Mouse (Mus musculus) stomach, embryonic 16.5 days (tissue): Measurements from ENCODE around the gene Vwce. TPM values are rescaled to one million over a fixed set of nuclear protein-coding genes. Genes with fewer than 3 reads are reported as not detected.

Experiments used
- ATAC-seq: fragments of 200-750 bp; cut with Nextera tagmentation; 2 replicates; pipeline ENCODE4 v1.8.0; 2017; ENCODE audit warnings: moderate number of reproducible peaks, moderate TSS enrichment; ENCODE audit not compliant: insufficient read depth, low FRiP score
- H3K27ac ChIP-seq: fragments of 300-500 bp; sonication (generic); 2 replicates; pipeline ENCODE4 v1.5.1; 2014; ENCODE audit warnings: low read length
- H3K27me3 ChIP-seq: fragments of 300-500 bp; sonication (generic); 2 replicates; pipeline ENCODE4 v1.6.1; 2014; ENCODE audit warnings: low read length, control low read depth, mixed read lengths; ENCODE audit not compliant: control insufficient read depth, insufficient read depth
- H3K36me3 ChIP-seq: fragments of 300-500 bp; sonication (generic); 2 replicates; pipeline ENCODE4 v1.6.1; 2014; ENCODE audit warnings: low read length; ENCODE audit not compliant: control insufficient read depth, insufficient read depth
- H3K4me1 ChIP-seq: fragments of 300-500 bp; sonication (generic); 2 replicates; pipeline ENCODE4 v1.6.1; 2014; ENCODE audit warnings: low read length, control low read depth, mixed read lengths; ENCODE audit not compliant: control insufficient read depth, insufficient read depth
- H3K4me2 ChIP-seq: fragments of 300-500 bp; sonication (generic); 2 replicates; pipeline ENCODE4 v1.6.1; 2014; ENCODE audit warnings: low read depth, low read length, mixed read lengths
- H3K4me3 ChIP-seq: fragments of 300-500 bp; sonication (generic); replicated peaks from 2 replicates; pipeline ENCODE4 v1.5.1; 2014; ENCODE audit warnings: mild to moderate bottlenecking, low read length
- H3K9ac ChIP-seq: fragments of 300-500 bp; sonication (generic); 2 replicates; pipeline ENCODE4 v1.6.1; 2014; ENCODE audit warnings: low read length
- H3K9me3 ChIP-seq: fragments of 300-500 bp; sonication (generic); replicated peaks from 2 replicates; pipeline ENCODE4 v1.6.1; 2016; ENCODE audit warnings: low read length, control low read depth; ENCODE audit not compliant: control insufficient read depth
- WGBS: fragments of 180-500 bp; shearing (Covaris S2); extraction: QIAGEN DNeasy Blood & Tissue Kit; methylation state at CpG from one replicate; pipeline ENCODE4 v1.1.7; 2014; 5-methylcytosine and 5-hydroxymethylcytosine counted together
- polyA plus RNA-seq: library from polyadenylated mRNA; unstranded; fragments of >200 nt; fragmentation: Nextera tagmentation; extraction: Ambion mirVana; gene quantifications from 2 replicates; pipeline ENCODE4 v1.2.1, GENCODE M21; 2015

Vwce gene
- polyA plus RNA-seq, 1 experiment from 2014 or later, result 2.0 TPM

- Histone ChIP-seq H3K27ac (peak overlapping the region; percentile 11; the same call in 1 of the 2 replicates), H3K4me1 (no peaks in the 10 kb centered on the region), H3K27me3 (no peaks in the 10 kb centered on the region), H3K9me3 (no peaks in the 10 kb centered on the region), H3K36me3 (no peaks in the 10 kb centered on the region), H3K9ac (no peak overlapping the region), H3K4me3 (no peak overlapping the region), H3K4me2 (no peak overlapping the region)
- no peak for ATAC-seq
- whole genome bisulfite sequencing, result 68% methylated on average over 1 of the region's 1 CpGs
These were observed 44.7 kb downstream of the Vwce start for GRCm38 (mm10) chr19:10678772-10679067.

GRCm38 (mm10) chr19:10681571-10681970 lies 47.6 kb downstream of the Vwce start:
- no peak overlapping the region for H3K4me2 ChIP-seq
- WGBS, result 51% methylated on average over 4 of the region's 4 CpGs

GRCm38 (mm10) chr19:10685081-10685480 lies 51.1 kb downstream of the Vwce start:
- no peaks in the 10 kb centered on the region for H3K27me3 ChIP-seq

More at GRCm38 (mm10) chr19:10681571-10681970, 47.6 kb downstream of the Vwce start:
- Histone ChIP-seq H3K27me3 (no peaks in the 10 kb centered on the region), H3K4me3 (no peak overlapping the region), H3K27ac (no peak overlapping the region), H3K4me1 (no peaks in the 10 kb centered on the region), H3K36me3 (no peaks in the 10 kb centered on the region), H3K9ac (no peak overlapping the region), H3K9me3 (no peaks in the 10 kb centered on the region)
- ATAC-seq, result no peak

GRCm38 (mm10) chr19:10685727-10686126 lies 51.7 kb downstream of the Vwce start:
- H3K27ac ChIP-seq, result peak overlapping the region; percentile 43; the same call in 1 of the 2 replicates
- peaks cover 18% of the 10 kb centered on the region for H3K4me1 ChIP-seq
- 55% methylated on average over 2 of the region's 2 CpGs for WGBS
- H3K9me3 ChIP-seq, result no peaks in the 10 kb centered on the region
- no peak overlapping the region for H3K9ac ChIP-seq
- H3K4me3 ChIP-seq, result no peak overlapping the region
- no peaks in the 10 kb centered on the region for H3K27me3 ChIP-seq
- H3K4me2 ChIP-seq, result no peak overlapping the region
- ATAC-seq, result peak; percentile 67
- H3K36me3 ChIP-seq, result no peaks in the 10 kb centered on the region

More at GRCm38 (mm10) chr19:10685081-10685480, 51.1 kb downstream of the Vwce start:
- no peak overlapping the region for H3K9ac ChIP-seq
- no peak overlapping the region for H3K4me2 ChIP-seq
- H3K9me3 ChIP-seq, result no peaks in the 10 kb centered on the region
- H3K4me3 ChIP-seq, result no peak overlapping the region
- H3K4me1 ChIP-seq, result peaks cover 13% of the 10 kb centered on the region
- no peaks in the 10 kb centered on the region for H3K36me3 ChIP-seq
- no peak overlapping the region for H3K27ac ChIP-seq
- 92% methylated on average over 9 of the region's 9 CpGs for WGBS
- ATAC-seq, result no peak

- Histone ChIP-seq H3K36me3 (no peaks in the 10 kb centered on the region), H3K27ac (peak within 1 kb of the TSS; percentile 94), H3K4me1 (peaks cover 29% of the 10 kb centered on the region), H3K4me3 (peak within 1 kb of the TSS; percentile 60), H3K27me3 (no peaks in the 10 kb centered on the region), H3K9me3 (no peaks in the 10 kb centered on the region), H3K9ac (peak within 1 kb of the TSS; percentile 81), H3K4me2 (peak within 1 kb of the TSS; percentile 80)
- peak; percentile 91 for ATAC-seq
- WGBS, result under 1% methylated on average over 73 of the region's 74 CpGs
These were observed 54.7 kb downstream of the Vwce start, which contains the start of gene Vps37c for GRCm38 (mm10) chr19:10688537-10689352. Gene Vps37c (plus strand): TSS chr19:10688735.

- no peaks in the 10 kb centered on the region for H3K27me3 ChIP-seq
- peak overlapping the region; percentile 60 for H3K4me3 ChIP-seq
- H3K36me3 ChIP-seq, result no peaks in the 10 kb centered on the region
- peak overlapping the region; percentile 94 for H3K27ac ChIP-seq
- 28% methylated on average over 5 of the region's 5 CpGs for WGBS
- peaks cover 33% of the 10 kb centered on the region for H3K4me1 ChIP-seq
- peak overlapping the region; percentile 80 for H3K4me2 ChIP-seq
- H3K9me3 ChIP-seq, result no peaks in the 10 kb centered on the region
- ATAC-seq, result no peak
- peak overlapping the region; percentile 81 for H3K9ac ChIP-seq
These were observed 55.6 kb downstream of the Vwce start for GRCm38 (mm10) chr19:10689470-10690166.

- Histone ChIP-seq H3K27ac (peak overlapping the region; percentile 94), H3K4me3 (peak overlapping the region; percentile 60)
- WGBS, result 50% methylated on average over 3 of the region's 3 CpGs
These were observed 56.3 kb downstream of the Vwce start for GRCm38 (mm10) chr19:10690336-10690735.

GRCm38 (mm10) chr19:10691121-10691520 lies 57.1 kb downstream of the Vwce start:
- H3K9ac ChIP-seq, result peak overlapping the region; percentile 37; the same call in 1 of the 2 replicates
- H3K27me3 ChIP-seq, result no peaks in the 10 kb centered on the region
- no peak overlapping the region; the same call in 1 of the 2 replicates for H3K4me3 ChIP-seq
- 84% methylated on average over 4 of the region's 4 CpGs for WGBS
- no peaks in the 10 kb centered on the region for H3K9me3 ChIP-seq
- no peak for ATAC-seq
- no peaks in the 10 kb centered on the region for H3K36me3 ChIP-seq
- peak overlapping the region; percentile 94 for H3K27ac ChIP-seq
- H3K4me2 ChIP-seq, result peak overlapping the region; percentile 80; the same call in 1 of the 2 replicates
- H3K4me1 ChIP-seq, result peaks cover 43% of the 10 kb centered on the region

More at GRCm38 (mm10) chr19:10690336-10690735, 56.3 kb downstream of the Vwce start:
- Histone ChIP-seq H3K4me2 (peak overlapping the region; percentile 80), H3K4me1 (peaks cover 38% of the 10 kb centered on the region), H3K9me3 (no peaks in the 10 kb centered on the region), H3K36me3 (no peaks in the 10 kb centered on the region), H3K27me3 (no peaks in the 10 kb centered on the region), H3K9ac (peak overlapping the region; percentile 81)
- ATAC-seq, result no peak

GRCm38 (mm10) chr19:10691660-10692059 lies 57.6 kb downstream of the Vwce start:
- no peak overlapping the region for H3K4me3 ChIP-seq
- peak overlapping the region; percentile 94 for H3K27ac ChIP-seq
- no peaks in the 10 kb centered on the region for H3K36me3 ChIP-seq
- H3K4me2 ChIP-seq, result peak overlapping the region; percentile 80; the same call in 1 of the 2 replicates
- ATAC-seq, result no peak
- 64% methylated on average over 3 of the region's 3 CpGs for WGBS
- peaks cover 43% of the 10 kb centered on the region for H3K4me1 ChIP-seq
- H3K27me3 ChIP-seq, result no peaks in the 10 kb centered on the region
- no peaks in the 10 kb centered on the region for H3K9me3 ChIP-seq
- H3K9ac ChIP-seq, result peak overlapping the region; percentile 31; the same call in 1 of the 2 replicates
